Mouse (Mus musculus): ENCODE results near the gene Zfp446.
A peak's percentile ranks its signal among the peaks of the same experiment; 100 is the strongest.

- no peak for TF ChIP-seq TCF12 (IDR thresholded peaks at IDR 0.05; ENCODE audit: insufficient read depth, poor library complexity, severe bottlenecking)
- TF ChIP-seq POLR2A (IDR thresholded peaks at IDR 0.05; ENCODE audit: insufficient read length, low read depth) = peak; percentile 33
- TF ChIP-seq USF1 (IDR thresholded peaks at IDR 0.05; ENCODE audit: low read depth) = no peak
- peak; percentile 38 for TF ChIP-seq POLR2AphosphoS2 (IDR thresholded peaks at IDR 0.05; ENCODE audit: insufficient read length, low read depth)
- no peak for TF ChIP-seq MYOD1 (IDR thresholded peaks at IDR 0.05; ENCODE audit: control insufficient read depth in 1 of 3, insufficient read length in 2 of 3, low read depth in 2 of 3)
- TF ChIP-seq CEBPB (IDR thresholded peaks at IDR 0.05; ENCODE audit: insufficient read depth, poor library complexity, severe bottlenecking) = no peak
Observed at GRCm38 (mm10) chr7:13024805-13025204, 47.2 kb downstream of the Zfp446 start.

Data from myocyte (in vitro differentiated cells).